Mouse (Mus musculus) T-helper 17 cell (primary cell): ENCODE data around the gene Ltb.

Experiments
- in situ Hi-C, 2 experiments: fragments of 300-600 bp; cut with MboI, MseI; formaldehyde crosslinking; loops; 1 replicate in 1 of 2; 2 replicates in 1 of 2; pipeline ENCODE4 v1.15.1; 2025; ENCODE audit warnings: high pct_unique_total_duplicates in 2 of 2

The Ltb gene

GRCm38 (mm10) chr17:35194844-35195630 is 798 bp downstream of the Ltb start:
- in situ Hi-C loops, result no loop called here

GRCm38 (mm10) chr17:35195631-35196320 is 1.5 kb downstream of the Ltb start:
- in situ Hi-C loops, result no loop called here

- in situ Hi-C loops, result no loop called here
Measured at GRCm38 (mm10) chr17:35196321-35196641, 2.0 kb downstream of the Ltb start.

GRCm38 (mm10) chr17:35197126-35197525 is 2.9 kb downstream of the Ltb start:
- in situ Hi-C loops, result no loop called here

- in situ Hi-C loops, result no loop called here
Measured at GRCm38 (mm10) chr17:35198029-35198428, 3.8 kb downstream of the Ltb start.

GRCm38 (mm10) chr17:35198946-35199345 is 4.7 kb downstream of the Ltb start:
- in situ Hi-C loops, result no loop called here

- in situ Hi-C loops, result loop anchor here (5.0 to 25.0 kb wide), 2 partner anchors 37 to 1013 kb away; partner anchors contain the start of genes Psmb8 (in 2 of the 2), Psmb9 (in 2 of the 2), Tap1 (in 2 of the 2) and Nfkbil1 (in 1 of the 2)
Measured at GRCm38 (mm10) chr17:35200398-35200797, 6.2 kb downstream of the Ltb start.

- in situ Hi-C loops, result loop anchor here (5.0 to 25.0 kb wide), 2 partner anchors 36 to 1014 kb away; partner anchors contain the start of genes Psmb8 (in 2 of the 2), Psmb9 (in 2 of the 2), Tap1 (in 2 of the 2) and Nfkbil1 (in 1 of the 2)
Measured at GRCm38 (mm10) chr17:35201128-35201527, 6.9 kb downstream of the Ltb start.

GRCm38 (mm10) chr17:35201787-35202186 is 7.5 kb downstream of the Ltb start, which contains the start of gene Tnf:
Gene Tnf (minus strand): TSS chr17:35202007.
- in situ Hi-C loops, result loop anchor here (5.0 to 25.0 kb wide), 2 partner anchors 36 to 1014 kb away; partner anchors contain the start of genes Psmb8 (in 2 of the 2), Psmb9 (in 2 of the 2), Tap1 (in 2 of the 2) and Nfkbil1 (in 1 of the 2)

GRCm38 (mm10) chr17:35202442-35202841 is 8.2 kb downstream of the Ltb start:
- in situ Hi-C loops, result loop anchor here (5.0 to 25.0 kb wide), 2 partner anchors 35 to 1015 kb away; partner anchors contain the start of genes Psmb8 (in 2 of the 2), Psmb9 (in 2 of the 2), Tap1 (in 2 of the 2) and Nfkbil1 (in 1 of the 2)

- in situ Hi-C loops, result loop anchor here (5.0 to 25.0 kb wide), 2 partner anchors 33 to 1017 kb away; partner anchors contain the start of genes Psmb8 (in 2 of the 2), Psmb9 (in 2 of the 2), Tap1 (in 2 of the 2) and Nfkbil1 (in 1 of the 2)
Measured at GRCm38 (mm10) chr17:35204494-35205379, 10.5 kb downstream of the Ltb start, which contains the start of gene Lta. Gene Lta (minus strand): TSS chr17:35205351.

- in situ Hi-C loops, result loop anchor here (25.0 kb wide), 1 partner anchor 1018 kb away; the partner anchor contains the start of genes Psmb8 (in 2 of the 2), Psmb9 (in 2 of the 2) and Tap1 (in 2 of the 2)
Measured at GRCm38 (mm10) chr17:35205380-35205769, 11.1 kb downstream of the Ltb start.

GRCm38 (mm10) chr17:35209785-35210535 is 15.7 kb downstream of the Ltb start:
- in situ Hi-C loops, result loop anchor here (10.0 to 25.0 kb wide), 2 partner anchors 815 to 1023 kb away; partner anchors contain the start of genes Psmb8 (in 2 of the 2), Psmb9 (in 2 of the 2), Tap1 (in 2 of the 2) and BC051142 (in 1 of the 2)

GRCm38 (mm10) chr17:35210593-35210992 is 16.4 kb downstream of the Ltb start:
- in situ Hi-C loops, result loop anchor here (10.0 to 25.0 kb wide), 2 partner anchors 816 to 1023 kb away; partner anchors contain the start of genes Psmb8 (in 2 of the 2), Psmb9 (in 2 of the 2), Tap1 (in 2 of the 2) and BC051142 (in 1 of the 2)

GRCm38 (mm10) chr17:35213071-35213470 is 18.8 kb downstream of the Ltb start:
- in situ Hi-C loops, result loop anchor here (10.0 to 25.0 kb wide), 2 partner anchors 818 to 1026 kb away; partner anchors contain the start of genes Psmb8 (in 2 of the 2), Psmb9 (in 2 of the 2), Tap1 (in 2 of the 2) and BC051142 (in 1 of the 2)

GRCm38 (mm10) chr17:35218516-35219193 is 24.4 kb downstream of the Ltb start:
- in situ Hi-C loops, result loop anchor here (10.0 to 25.0 kb wide), 2 partner anchors 824 to 1031 kb away; partner anchors contain the start of genes Psmb8 (in 2 of the 2), Psmb9 (in 2 of the 2), Tap1 (in 2 of the 2) and BC051142 (in 1 of the 2)

- in situ Hi-C loops, result loop anchor here (10.0 to 25.0 kb wide), 2 partner anchors 825 to 1032 kb away; partner anchors contain the start of genes Psmb8 (in 2 of the 2), Psmb9 (in 2 of the 2), Tap1 (in 2 of the 2) and BC051142 (in 1 of the 2)
Measured at GRCm38 (mm10) chr17:35219601-35220041, 25.4 kb downstream of the Ltb start.
